Mouse (Mus musculus) E14TG2a.4 (cell line): ENCODE measurements around the gene Aig1.
"Not testable (repeated sequence)": the region's sequence is repeated elsewhere in the genome, so short reads cannot be mapped to it uniquely, and the experiment has no call there.

Experiments
- H3K27me3 ChIP-seq: 2 replicates; pipeline ENCODE4 v1.6.1; 2014; ENCODE audit warnings: low read length, control low read depth; ENCODE audit not compliant: insufficient read depth
- H3K36me3 ChIP-seq: 2 replicates; pipeline ENCODE4 v1.6.1; 2014; ENCODE audit warnings: low read length, control low read depth; ENCODE audit not compliant: insufficient read depth
- H3K4me1 ChIP-seq: replicated peaks from 2 replicates; pipeline ENCODE4 v1.6.1; 2014; ENCODE audit warnings: low read depth, low read length, control low read depth
- H3K4me3 ChIP-seq: replicated peaks from 2 replicates; pipeline ENCODE4 v1.5.1; 2014; ENCODE audit warnings: mild to moderate bottlenecking, low read length
- H3K9me3 ChIP-seq: 2 replicates; pipeline ENCODE4 v1.6.1; 2014; ENCODE audit warnings: low read length, control low read depth
- CTCF ChIP-seq: conservative IDR thresholded peaks from 2 replicates; pipeline ENCODE4 v1.5.1; 2014; ENCODE audit warnings: low read length
- NANOG ChIP-seq: IDR thresholded peaks from 2 replicates; pipeline ENCODE4 v1.6.1; 2014; ENCODE audit warnings: borderline replicate concordance, low read length, mixed read lengths
- POU5F1 ChIP-seq: IDR thresholded peaks from 2 replicates; pipeline ENCODE4 v1.6.1; 2014; ENCODE audit warnings: low read length, borderline replicate concordance

Gene Aig1

DNA sequence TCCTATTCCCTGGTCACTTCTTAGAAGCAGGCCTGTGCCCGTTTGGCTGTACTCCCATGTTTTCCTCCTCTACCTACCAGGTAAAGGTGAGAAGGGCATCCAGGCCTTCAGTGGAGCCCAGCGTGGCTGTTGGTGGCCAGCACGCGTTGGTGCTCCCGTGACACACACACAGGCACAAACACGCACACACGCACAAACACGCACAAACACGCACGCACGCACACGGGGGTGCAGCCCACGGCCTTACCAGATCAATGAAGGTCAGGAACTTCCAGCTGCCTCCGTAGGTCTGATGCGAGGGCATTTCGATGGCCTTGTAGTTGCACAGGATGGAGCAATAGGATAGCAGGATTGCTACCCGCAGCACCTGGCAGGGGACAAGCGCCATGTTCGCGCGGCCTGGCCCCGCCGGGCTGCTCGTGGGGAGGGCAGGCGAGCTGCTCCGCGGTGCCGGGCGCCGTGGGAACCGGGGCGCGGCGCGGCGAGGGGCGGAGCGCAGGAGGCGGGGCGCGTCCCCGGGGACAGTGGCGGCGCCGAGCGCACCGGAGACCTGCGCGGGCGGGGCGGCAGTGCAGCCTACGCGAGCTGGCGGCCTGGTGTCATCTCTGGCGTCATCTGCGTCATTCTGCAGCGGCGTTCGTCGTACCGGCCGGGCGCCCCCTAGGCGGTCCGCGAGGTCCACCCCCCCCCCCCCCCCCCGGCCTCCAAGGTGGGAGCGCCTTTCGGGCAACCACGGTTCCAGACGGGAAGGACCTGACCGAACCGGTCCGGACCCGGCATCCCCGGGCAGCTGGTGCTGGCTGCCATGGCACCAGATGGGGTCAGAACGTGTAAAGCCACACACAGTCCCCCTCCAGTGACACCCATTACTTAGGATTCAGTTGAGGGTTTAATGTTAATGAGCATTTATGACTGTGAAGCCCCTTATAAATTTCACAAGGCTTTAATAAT lies at the start of gene Aig1:
Gene Aig1 (minus strand): TSS at position 610 of the 951 bp plus-strand sequence.
- Histone ChIP-seq H3K4me3 (peak within 1 kb of the TSS; percentile 80), H3K9me3 (no peaks in the 10 kb centered on the region), H3K27me3 (peaks cover 24% of the 10 kb centered on the region), H3K4me1 (peaks cover 13% of the 10 kb centered on the region; the same call in 1 of the 2 replicates), H3K36me3 (no peaks in the 10 kb centered on the region)
- TF ChIP-seq POU5F1 (no peak), NANOG (no peak), CTCF (no peak)

DNA sequence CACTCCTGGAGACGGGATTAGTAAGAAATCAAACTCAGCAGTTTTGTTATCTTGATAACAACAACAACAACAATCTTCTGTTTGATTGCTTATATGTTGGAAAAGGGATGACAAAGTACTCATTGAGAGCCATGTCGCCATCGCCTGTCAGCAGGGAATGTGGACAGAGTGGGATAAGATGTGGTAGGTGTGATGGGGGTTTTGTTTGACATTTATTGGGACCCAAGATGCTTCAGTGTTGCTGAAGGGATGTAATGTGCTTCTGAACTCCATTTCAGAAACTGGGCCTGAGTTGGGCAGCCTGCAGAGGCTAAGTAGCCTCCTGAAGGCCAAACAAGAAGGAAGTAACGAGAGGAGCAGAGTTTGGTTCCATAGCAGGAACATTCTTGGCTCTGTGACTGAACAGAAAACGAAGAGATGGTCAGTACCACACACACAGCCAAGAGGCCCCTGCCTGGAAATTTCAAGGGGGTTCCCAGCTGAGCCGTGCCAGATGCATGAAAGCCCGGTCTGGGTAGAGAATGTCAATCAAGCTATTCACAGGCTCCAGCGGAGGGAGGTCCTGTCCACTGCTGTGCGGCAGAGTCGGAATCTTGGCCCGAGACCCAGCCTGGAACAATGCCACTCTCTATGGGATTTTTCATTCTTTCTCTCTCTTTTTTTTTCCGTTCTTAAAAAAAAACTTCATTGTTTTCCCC lies 48.0 kb upstream of the Aig1 start:
- TF ChIP-seq POU5F1 (no peak), NANOG (no peak), CTCF (no peak)
- Histone ChIP-seq H3K36me3 (no peaks in the 10 kb centered on the region), H3K4me3 (no peak overlapping the region), H3K9me3 (no peaks in the 10 kb centered on the region), H3K27me3 (no peaks in the 10 kb centered on the region), H3K4me1 (no peaks in the 10 kb centered on the region)

DNA sequence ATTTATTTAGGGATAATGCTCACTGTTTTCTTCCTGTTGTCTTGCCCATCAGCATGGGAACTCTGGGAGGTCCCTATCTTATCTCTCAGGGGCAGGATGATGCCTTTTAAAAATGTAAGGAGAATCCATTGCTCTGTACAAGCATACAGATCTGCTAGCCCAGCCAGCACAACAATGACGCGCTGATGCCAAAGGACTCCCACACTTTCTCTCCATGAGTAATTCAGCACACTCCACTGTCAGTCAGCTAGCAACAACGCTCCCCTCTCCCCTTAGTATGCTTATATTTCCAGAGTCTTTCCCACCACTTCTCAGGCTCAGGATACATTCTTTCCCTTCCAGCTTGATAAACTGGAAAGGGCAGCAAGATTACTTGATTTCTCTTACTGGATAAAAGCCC lies 46.4 kb upstream of the Aig1 start:
- Histone ChIP-seq H3K36me3 (no peaks in the 10 kb centered on the region), H3K9me3 (no peaks in the 10 kb centered on the region), H3K4me1 (no peaks in the 10 kb centered on the region), H3K4me3 (no peak overlapping the region), H3K27me3 (no peaks in the 10 kb centered on the region)
- no peak for TF ChIP-seq POU5F1
- TF ChIP-seq NANOG, result no peak
- no peak for TF ChIP-seq CTCF

DNA sequence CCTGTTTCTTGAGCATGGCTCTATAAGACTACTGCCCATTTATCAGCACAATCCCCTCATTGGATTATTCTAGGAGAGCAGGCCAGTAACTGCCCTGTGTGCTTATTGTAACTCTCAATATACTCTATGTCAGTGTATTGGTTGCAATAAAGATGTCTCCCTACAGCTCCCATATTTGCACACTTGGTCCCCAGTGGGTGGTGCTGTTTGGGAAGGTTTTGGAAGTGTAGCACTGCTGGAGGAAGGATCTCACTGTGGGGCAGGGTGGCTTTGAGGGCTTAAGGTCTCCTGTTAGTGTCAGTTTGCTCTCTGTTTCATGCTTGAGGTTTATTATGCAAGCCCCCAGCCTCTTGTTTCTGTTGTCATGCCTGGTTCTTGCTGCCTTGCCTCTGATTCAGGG lies 44.9 kb upstream of the Aig1 start:
- Histone ChIP-seq H3K36me3 (no peaks in the 10 kb centered on the region), H3K4me1 (no peaks in the 10 kb centered on the region), H3K27me3 (no peaks in the 10 kb centered on the region), H3K4me3 (no peak overlapping the region), H3K9me3 (no peaks in the 10 kb centered on the region)
- TF ChIP-seq CTCF, result no peak

DNA sequence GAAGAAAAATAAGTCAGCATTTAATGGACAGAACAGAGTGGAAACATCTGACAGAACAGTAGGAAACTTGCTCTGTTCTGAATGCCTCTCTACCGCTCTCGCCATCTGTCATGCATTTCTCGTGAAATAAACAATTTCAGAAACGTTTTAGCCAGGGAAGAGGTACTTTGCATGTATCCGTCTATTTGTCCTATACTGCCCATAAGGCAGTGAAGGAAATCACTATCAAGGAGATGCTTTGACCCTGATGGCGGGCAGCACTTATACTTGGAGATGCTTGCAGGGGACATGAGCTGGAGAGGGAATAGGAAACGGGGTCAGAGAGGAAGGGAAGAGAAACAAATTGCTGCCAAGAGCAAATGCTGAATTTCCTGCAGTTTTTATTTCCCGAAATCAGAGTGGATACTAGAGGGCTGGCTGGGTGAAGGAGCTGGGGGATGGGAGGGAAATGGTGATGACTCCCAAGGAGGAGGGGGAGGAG lies 37.5 kb upstream of the Aig1 start:
- H3K4me3 ChIP-seq, result no peak overlapping the region
- H3K4me1 ChIP-seq, result no peaks in the 10 kb centered on the region
- H3K36me3 ChIP-seq, result no peaks in the 10 kb centered on the region
- peaks cover 12% of the 10 kb centered on the region; the same call in 1 of the 2 replicates for H3K9me3 ChIP-seq
- H3K27me3 ChIP-seq, result no peaks in the 10 kb centered on the region
- TF ChIP-seq POU5F1, result no peak
- no peak for TF ChIP-seq NANOG
- no peak for TF ChIP-seq CTCF

DNA sequence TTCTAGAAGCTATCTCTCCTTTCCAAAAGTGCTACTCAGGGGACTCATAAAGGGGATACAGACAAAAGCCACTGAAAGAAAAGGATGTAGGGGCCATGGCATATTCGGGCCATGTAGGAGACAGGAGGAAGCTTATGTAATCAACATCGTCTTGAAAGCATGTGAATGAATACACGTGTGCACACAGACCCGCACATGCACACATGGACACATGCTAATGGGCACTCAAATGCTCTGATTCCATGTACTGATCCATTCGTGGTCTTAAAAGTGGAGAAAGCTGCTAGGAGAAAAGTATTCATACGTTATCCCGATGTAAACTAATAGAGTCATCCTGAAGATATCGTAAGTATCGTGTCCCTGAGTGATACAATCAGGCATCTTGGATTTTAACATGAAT lies 36.8 kb upstream of the Aig1 start:
- Histone ChIP-seq H3K9me3 (peaks cover 12% of the 10 kb centered on the region; the same call in 1 of the 2 replicates), H3K4me3 (no peak overlapping the region), H3K36me3 (no peaks in the 10 kb centered on the region), H3K27me3 (no peaks in the 10 kb centered on the region), H3K4me1 (no peaks in the 10 kb centered on the region)
- TF ChIP-seq CTCF (no peak), NANOG (no peak), POU5F1 (no peak)

DNA sequence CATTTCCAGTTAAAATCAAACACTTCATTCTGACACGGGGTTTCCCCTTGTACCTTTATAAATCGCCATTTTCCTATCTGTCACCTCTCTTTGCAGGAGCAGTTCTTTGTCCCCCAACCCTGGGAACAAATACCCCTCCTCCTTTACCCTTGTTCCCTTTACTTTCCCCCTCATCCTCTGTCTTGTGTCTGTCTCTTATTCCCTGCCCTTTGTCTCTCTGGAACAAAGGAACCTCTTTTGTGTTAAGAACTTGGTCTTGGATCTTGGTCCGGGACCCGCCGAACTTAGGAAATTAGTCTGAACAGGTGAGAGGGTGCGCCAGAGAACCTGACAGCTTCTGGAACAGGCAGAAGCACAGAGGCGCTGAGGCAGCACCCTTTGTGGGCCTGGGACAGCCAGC lies 24.0 kb upstream of the Aig1 start:
- not testable (repeated sequence) for H3K9me3 ChIP-seq, H3K4me1 ChIP-seq, H3K36me3 ChIP-seq, H3K27me3 ChIP-seq
- peak overlapping the region; percentile 52; the same call in 1 of the 2 replicates for H3K4me3 ChIP-seq

DNA sequence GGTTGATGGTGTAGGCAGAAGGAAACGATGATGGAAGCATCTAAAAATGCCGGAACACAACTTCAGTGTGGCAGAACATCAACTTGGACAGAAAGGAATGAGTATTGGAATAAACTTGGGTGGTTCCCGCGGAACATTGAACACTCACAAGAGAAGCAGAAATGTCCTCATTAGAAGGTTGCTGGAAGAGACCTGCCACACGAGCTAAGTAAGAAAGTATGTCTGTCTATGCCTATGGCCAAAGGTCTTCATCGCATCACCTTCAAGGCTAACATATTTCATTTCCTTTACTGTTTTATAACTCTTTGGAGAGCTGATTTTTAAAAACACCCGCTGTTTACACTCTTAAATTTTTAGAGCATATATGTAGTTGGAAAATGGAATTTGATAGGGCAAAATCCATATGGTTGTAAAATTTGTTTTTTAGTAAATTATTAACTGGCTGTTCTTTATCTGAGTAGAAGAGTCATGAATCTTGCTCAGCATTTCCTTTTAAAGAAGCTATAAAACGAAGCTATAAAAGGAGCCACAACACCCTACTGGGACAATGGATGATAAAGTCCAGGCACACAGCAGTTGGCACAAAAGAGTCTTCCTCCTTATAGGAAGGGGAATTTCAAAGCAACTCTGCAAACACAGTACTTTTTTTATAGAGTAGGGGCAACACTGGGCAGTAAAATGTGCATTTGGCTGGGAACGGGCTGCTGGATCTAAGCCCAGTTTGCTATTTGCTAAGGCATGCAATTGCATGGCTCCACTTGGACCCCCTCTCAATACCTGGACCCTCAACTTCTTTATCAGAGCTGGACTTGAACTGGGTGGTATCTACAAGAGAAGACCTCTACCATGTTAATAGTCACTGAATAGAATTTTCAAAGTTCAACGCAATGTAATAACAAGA lies 14.4 kb upstream of the Aig1 start:
- Histone ChIP-seq H3K4me1 (no peaks in the 10 kb centered on the region), H3K27me3 (no peaks in the 10 kb centered on the region), H3K9me3 (no peaks in the 10 kb centered on the region), H3K36me3 (no peaks in the 10 kb centered on the region), H3K4me3 (no peak overlapping the region)
- TF ChIP-seq CTCF (no peak), NANOG (no peak), POU5F1 (no peak)
